Mouse (Mus musculus) limb, embryonic 15.5 days (tissue): Measurements from ENCODE around the gene Pde10a. TPM values are rescaled to one million over a fixed set of nuclear protein-coding genes. Genes with fewer than 3 reads are reported as not detected.

Experiments used
- ATAC-seq: fragments of 200-750 bp; cut with Nextera tagmentation; 2 replicates; pipeline ENCODE4 v1.8.0; 2017; ENCODE audit warnings: low read depth, moderate TSS enrichment; ENCODE audit not compliant: insufficient number of reproducible peaks, low FRiP score, low TSS enrichment
- H3K27ac ChIP-seq: fragments of 300-500 bp; sonication (generic); 2 replicates; pipeline ENCODE4 v1.5.1; 2015; ENCODE audit warnings: moderate library complexity, mild to moderate bottlenecking, inconsistent platforms
- H3K27me3 ChIP-seq: fragments of 300-500 bp; sonication (generic); 2 replicates; pipeline ENCODE4 v1.6.1; 2015; ENCODE audit warnings: inconsistent platforms
- H3K36me3 ChIP-seq: fragments of 300-500 bp; sonication (generic); 2 replicates; pipeline ENCODE4 v1.6.1; 2015; ENCODE audit warnings: inconsistent platforms
- H3K4me1 ChIP-seq: fragments of 300-500 bp; sonication (generic); 2 replicates; pipeline ENCODE4 v1.6.1; 2015; ENCODE audit warnings: inconsistent platforms
- H3K4me2 ChIP-seq: fragments of 300-500 bp; sonication (generic); 2 replicates; pipeline ENCODE4 v1.6.1; 2015; ENCODE audit warnings: mild to moderate bottlenecking, inconsistent platforms
- H3K4me3 ChIP-seq: fragments of 300-500 bp; sonication (generic); 2 replicates; pipeline ENCODE4 v1.5.1; 2015; ENCODE audit warnings: mild to moderate bottlenecking, inconsistent platforms
- H3K9ac ChIP-seq: fragments of 300-500 bp; sonication (generic); 2 replicates; pipeline ENCODE4 v1.6.1; 2015; ENCODE audit warnings: inconsistent platforms
- H3K9me3 ChIP-seq: fragments of 300-500 bp; sonication (generic); 2 replicates; pipeline ENCODE4 v1.6.1; 2016; ENCODE audit warnings: inconsistent platforms
- WGBS: fragments of 180-500 bp; shearing (Covaris S2); methylation state at CpG from one replicate; pipeline ENCODE4 v1.1.7; 2015; 5-methylcytosine and 5-hydroxymethylcytosine counted together
- polyA plus RNA-seq: library from polyadenylated mRNA; unstranded; fragments of >200 nt; fragmentation: Nextera tagmentation; extraction: Ambion mirVana; gene quantifications from 2 replicates; pipeline ENCODE4 v1.2.1, GENCODE M21; 2015

Pde10a gene
- polyA plus RNA-seq, 1 experiment from 2014 or later: 3.1 TPM

GRCm38 (mm10) chr17:8526815-8527261, 1.7 kb downstream of the Pde10a start:
- ATAC-seq: no peak
- WGBS: 12% methylated on average over 9 of the region's 9 CpGs
- Histone ChIP-seq H3K27me3 (peaks cover 57% of the 10 kb centered on the region), H3K27ac (no peak overlapping the region), H3K9ac (no peak overlapping the region), H3K4me3 (peak overlapping the region; percentile 19), H3K9me3 (no peaks in the 10 kb centered on the region), H3K4me1 (peaks cover 30% of the 10 kb centered on the region), H3K4me2 (peak overlapping the region; percentile 92), H3K36me3 (no peaks in the 10 kb centered on the region)

- no peak overlapping the region for H3K4me2 ChIP-seq
- H3K27me3 ChIP-seq: peaks cover 42% of the 10 kb centered on the region
- no peak overlapping the region for H3K9ac ChIP-seq
- no peak overlapping the region for H3K27ac ChIP-seq
- no peak overlapping the region for H3K4me3 ChIP-seq
- WGBS: 66% methylated on average over 3 of the region's 3 CpGs
- no peaks in the 10 kb centered on the region for H3K36me3 ChIP-seq
- H3K4me1 ChIP-seq: peaks cover 30% of the 10 kb centered on the region
- ATAC-seq: no peak
- no peaks in the 10 kb centered on the region for H3K9me3 ChIP-seq
Measured at GRCm38 (mm10) chr17:8528641-8529040, 3.5 kb downstream of the Pde10a start.

- WGBS: 64% methylated on average over 4 of the region's 4 CpGs
- ATAC-seq: no peak
- Histone ChIP-seq H3K27me3 (peaks cover 7% of the 10 kb centered on the region), H3K9me3 (no peaks in the 10 kb centered on the region), H3K36me3 (no peaks in the 10 kb centered on the region), H3K27ac (no peak overlapping the region), H3K4me1 (no peaks in the 10 kb centered on the region), H3K4me2 (no peak overlapping the region), H3K4me3 (no peak overlapping the region), H3K9ac (no peak overlapping the region)
Measured at GRCm38 (mm10) chr17:8532609-8533008, 7.4 kb downstream of the Pde10a start.

- Histone ChIP-seq H3K27me3 (no peaks in the 10 kb centered on the region), H3K36me3 (no peaks in the 10 kb centered on the region), H3K9me3 (no peaks in the 10 kb centered on the region), H3K4me2 (no peak overlapping the region), H3K4me1 (no peaks in the 10 kb centered on the region), H3K27ac (no peak overlapping the region), H3K9ac (no peak overlapping the region), H3K4me3 (no peak overlapping the region)
- 48% methylated on average over 3 of the region's 3 CpGs for WGBS
- no peak for ATAC-seq
Measured at GRCm38 (mm10) chr17:8533828-8534227, 8.7 kb downstream of the Pde10a start.

- H3K4me3 ChIP-seq: no peak overlapping the region
- H3K4me1 ChIP-seq: no peaks in the 10 kb centered on the region
- no peaks in the 10 kb centered on the region for H3K36me3 ChIP-seq
- no peak overlapping the region for H3K4me2 ChIP-seq
- no peaks in the 10 kb centered on the region for H3K27me3 ChIP-seq
- WGBS: 73% methylated on average over 6 of the region's 6 CpGs
- no peak overlapping the region for H3K9ac ChIP-seq
- H3K27ac ChIP-seq: no peak overlapping the region
- no peak for ATAC-seq
- H3K9me3 ChIP-seq: no peaks in the 10 kb centered on the region
Measured at GRCm38 (mm10) chr17:8536522-8536921, 11.3 kb downstream of the Pde10a start.

- Histone ChIP-seq H3K36me3 (no peaks in the 10 kb centered on the region), H3K9me3 (no peaks in the 10 kb centered on the region), H3K4me3 (no peak overlapping the region), H3K27ac (no peak overlapping the region), H3K4me2 (no peak overlapping the region), H3K27me3 (no peaks in the 10 kb centered on the region), H3K4me1 (peaks cover 7% of the 10 kb centered on the region; the same call in 1 of the 2 replicates), H3K9ac (no peak overlapping the region)
- ATAC-seq: no peak
- 71% methylated on average over 3 of the region's 3 CpGs for WGBS
Measured at GRCm38 (mm10) chr17:8538102-8538501, 12.9 kb downstream of the Pde10a start.

GRCm38 (mm10) chr17:8541974-8542538, 16.9 kb downstream of the Pde10a start:
- ATAC-seq: no peak
- no peak overlapping the region for H3K27ac ChIP-seq
- H3K27me3 ChIP-seq: no peaks in the 10 kb centered on the region
- peaks cover 7% of the 10 kb centered on the region; the same call in 1 of the 2 replicates for H3K4me1 ChIP-seq
- no peaks in the 10 kb centered on the region for H3K9me3 ChIP-seq
- H3K9ac ChIP-seq: no peak overlapping the region
- 38% methylated on average over 14 of the region's 14 CpGs for WGBS
- H3K36me3 ChIP-seq: no peaks in the 10 kb centered on the region
- no peak overlapping the region for H3K4me2 ChIP-seq
- no peak overlapping the region for H3K4me3 ChIP-seq

GRCm38 (mm10) chr17:8546366-8546765, 21.2 kb downstream of the Pde10a start:
- no peak for ATAC-seq
- Histone ChIP-seq H3K4me2 (no peak overlapping the region), H3K36me3 (no peaks in the 10 kb centered on the region), H3K4me3 (no peak overlapping the region), H3K27ac (no peak overlapping the region), H3K9me3 (no peaks in the 10 kb centered on the region), H3K9ac (no peak overlapping the region), H3K4me1 (peaks cover 7% of the 10 kb centered on the region; the same call in 1 of the 2 replicates), H3K27me3 (no peaks in the 10 kb centered on the region)
- WGBS: 80% methylated on average over 9 of the region's 9 CpGs

GRCm38 (mm10) chr17:8548733-8549132, 23.6 kb downstream of the Pde10a start:
- Histone ChIP-seq H3K4me1 (peaks cover 3% of the 10 kb centered on the region; the same call in 1 of the 2 replicates), H3K9ac (no peak overlapping the region), H3K4me3 (no peak overlapping the region), H3K36me3 (no peaks in the 10 kb centered on the region), H3K9me3 (no peaks in the 10 kb centered on the region), H3K27ac (no peak overlapping the region), H3K4me2 (no peak overlapping the region), H3K27me3 (no peaks in the 10 kb centered on the region)
- WGBS: 88% methylated on average over 4 of the region's 4 CpGs
- no peak for ATAC-seq

- no peak for ATAC-seq
- no peaks in the 10 kb centered on the region for H3K9me3 ChIP-seq
- H3K9ac ChIP-seq: no peak overlapping the region
- H3K36me3 ChIP-seq: no peaks in the 10 kb centered on the region
- H3K4me1 ChIP-seq: peaks cover 3% of the 10 kb centered on the region; the same call in 1 of the 2 replicates
- H3K27me3 ChIP-seq: no peaks in the 10 kb centered on the region
- H3K4me2 ChIP-seq: no peak overlapping the region
- H3K27ac ChIP-seq: no peak overlapping the region
- H3K4me3 ChIP-seq: no peak overlapping the region
- 60% methylated on average over 3 of the region's 3 CpGs for WGBS
Measured at GRCm38 (mm10) chr17:8551641-8552040, 26.5 kb downstream of the Pde10a start.

- no peak overlapping the region for H3K27ac ChIP-seq
- H3K4me3 ChIP-seq: no peak overlapping the region
- H3K4me2 ChIP-seq: no peak overlapping the region
- H3K27me3 ChIP-seq: no peaks in the 10 kb centered on the region
- no peaks in the 10 kb centered on the region for H3K36me3 ChIP-seq
- no peaks in the 10 kb centered on the region for H3K9me3 ChIP-seq
- peaks cover 3% of the 10 kb centered on the region; the same call in 1 of the 2 replicates for H3K4me1 ChIP-seq
- H3K9ac ChIP-seq: no peak overlapping the region
- WGBS: 72% methylated on average over 8 of the region's 8 CpGs
- no peak for ATAC-seq
Measured at GRCm38 (mm10) chr17:8552346-8553035, 27.3 kb downstream of the Pde10a start.

GRCm38 (mm10) chr17:8553601-8554000, 28.4 kb downstream of the Pde10a start:
- no peak overlapping the region for H3K9ac ChIP-seq
- H3K27ac ChIP-seq: no peak overlapping the region
- H3K36me3 ChIP-seq: no peaks in the 10 kb centered on the region
- peaks cover 3% of the 10 kb centered on the region; the same call in 1 of the 2 replicates for H3K4me1 ChIP-seq
- no peak for ATAC-seq
- no peaks in the 10 kb centered on the region for H3K27me3 ChIP-seq
- no peak overlapping the region for H3K4me2 ChIP-seq
- H3K4me3 ChIP-seq: no peak overlapping the region
- WGBS: 76% methylated on average over 3 of the region's 3 CpGs
- H3K9me3 ChIP-seq: no peaks in the 10 kb centered on the region
